9 mouse cellular contexts compared by ENCODE assay signal in the genomic region with DNA sequence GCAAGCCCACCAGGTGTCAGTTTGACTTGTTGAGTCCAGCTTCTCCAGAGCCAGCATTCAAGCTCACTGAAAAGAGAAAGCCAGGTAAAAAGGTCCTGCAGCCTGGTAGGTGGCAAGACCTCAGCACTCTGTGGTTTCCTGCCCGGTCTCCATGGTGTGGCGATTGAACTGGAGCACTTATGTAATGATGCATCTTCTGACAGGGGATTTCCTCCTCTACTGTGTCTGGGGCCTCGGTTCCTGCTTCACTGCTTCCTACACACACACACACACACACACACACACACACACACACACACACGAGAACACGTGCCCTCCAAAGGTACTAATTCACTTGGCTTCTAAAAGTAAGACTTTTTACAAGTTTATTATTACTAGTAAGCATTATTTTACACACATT. TPM values are rescaled to one million over a fixed set of nuclear protein-coding genes. Genes with fewer than 3 reads are reported as not detected.
DNase-seq lines count a peak whose midpoint lies in the region; ATAC-seq and TF ChIP-seq lines count a peak whose summit lies in the region.
"Had no signal": no experiment of that assay in that cellular context is flagged by ENCODE, and none has a peak within 500 bp of the region (broad histone marks: within the 10 kb centered on the region; RNA-seq: fewer than 3 reads in every experiment).

No protein-coding gene starts in this region.

- WGBS in hindbrain, embryonic 14.5 days: 82% methylated on average over 5 of the region's 5 CpGs
- WGBS in hindbrain, embryonic 10.5 days: 83% methylated on average over 5 of the region's 5 CpGs
- 49% methylated on average over 5 of the region's 5 CpGs for WGBS in intestine, postnatal 0 days

- no peaks in the 10 kb centered on the region for H3K27me3 ChIP-seq in hindbrain, embryonic 14.5 days (ENCODE audit: control insufficient read depth, insufficient read depth, low read length)
- no peaks in the 10 kb centered on the region; the same call in 1 of the 2 replicates for H3K27me3 ChIP-seq in hindbrain, embryonic 10.5 days (ENCODE audit: insufficient read depth, poor library complexity, severe bottlenecking)
- no peaks in the 10 kb centered on the region for H3K27me3 ChIP-seq in intestine, postnatal 0 days (replicated peaks; ENCODE audit: control insufficient read depth, insufficient read depth, low read length)

- no peak for DNase-seq in hindbrain, embryonic 14.5 days (ENCODE audit: low spot score)
- no peak for DNase-seq in hindbrain, embryonic 10.5 days (ENCODE audit: low spot score)
- no peak for DNase-seq in right cerebral cortex, postnatal 36 days (ENCODE audit: low spot score in 2 of 2)
- no peak for DNase-seq in right cerebral cortex, postnatal 14 days
- no peak for DNase-seq in left cerebral cortex, adult 8-10 months (ENCODE audit: low spot score in 2 of 2)

- peaks cover 20% of the 10 kb centered on the region for H3K4me1 ChIP-seq in hindbrain, embryonic 14.5 days (replicated peaks; ENCODE audit: control insufficient read depth, insufficient read depth, low read length)
- H3K4me1 ChIP-seq in hindbrain, embryonic 10.5 days (replicated peaks): peaks cover 40% of the 10 kb centered on the region
- peaks cover 27% of the 10 kb centered on the region for H3K4me1 ChIP-seq in brown adipose tissue, adult 24 weeks (ENCODE audit: control insufficient read depth, insufficient read depth, insufficient read length, low read length)
- peaks cover 16% of the 10 kb centered on the region; the same call in 1 of the 2 replicates for H3K4me1 ChIP-seq in intestine, postnatal 0 days (replicated peaks; ENCODE audit: control insufficient read depth, insufficient read depth, low read length)

- no peak overlapping the region for H3K4me3 ChIP-seq in hindbrain, embryonic 14.5 days (replicated peaks; ENCODE audit: low read length)
- no peak overlapping the region for H3K4me3 ChIP-seq in hindbrain, embryonic 10.5 days
- H3K4me3 ChIP-seq in brown adipose tissue, adult 24 weeks (ENCODE audit: insufficient read depth, low read depth, low read length): peak overlapping the region; percentile 33; the same call in 1 of the 2 replicates
- no peak overlapping the region for H3K4me3 ChIP-seq in intestine, postnatal 0 days (ENCODE audit: low read depth, low read length)

- TF ChIP-seq CTCF in intestine, postnatal 0 days (IDR thresholded peaks at IDR 0.05; ENCODE audit: low read depth): no peak

- H3K9me3 ChIP-seq in hindbrain, embryonic 14.5 days (ENCODE audit: control insufficient read depth, low read length): no peaks in the 10 kb centered on the region
- no peaks in the 10 kb centered on the region for H3K9me3 ChIP-seq in hindbrain, embryonic 10.5 days
- H3K9me3 ChIP-seq in intestine, postnatal 0 days (ENCODE audit: control insufficient read depth): no peaks in the 10 kb centered on the region
- H3K9me3 ChIP-seq: midbrain, embryonic 12.5 days had no signal

- ATAC-seq in hindbrain, embryonic 14.5 days (ENCODE audit: low FRiP score): no peak
- ATAC-seq in intestine, postnatal 0 days: no peak
- peak; percentile 43 for ATAC-seq in megakaryocyte, adult 5-6 weeks (ENCODE audit: poor library complexity, severe bottlenecking)

- H3K9ac ChIP-seq in hindbrain, embryonic 14.5 days: 0 out of 2 replicates have a peak overlapping the region, but pooled peaks have one; percentile 24
- H3K9ac ChIP-seq in intestine, postnatal 0 days (ENCODE audit: low read depth, low read length): no peak overlapping the region
- H3K9ac ChIP-seq: midbrain, embryonic 12.5 days had no signal

- H3K36me3 ChIP-seq in hindbrain, embryonic 14.5 days (replicated peaks; ENCODE audit: control insufficient read depth, insufficient read depth): no peaks in the 10 kb centered on the region
- H3K36me3 ChIP-seq in hindbrain, embryonic 10.5 days: peaks cover 7% of the 10 kb centered on the region; the same call in 1 of the 2 replicates
- no peaks in the 10 kb centered on the region for H3K36me3 ChIP-seq in intestine, postnatal 0 days (ENCODE audit: control insufficient read depth, insufficient read depth)
- H3K36me3 ChIP-seq: midbrain, embryonic 12.5 days had no signal

- no peak overlapping the region; the same call in 1 of the 2 replicates for H3K4me2 ChIP-seq in hindbrain, embryonic 14.5 days (replicated peaks)
- peak overlapping the region; percentile 71 for H3K4me2 ChIP-seq in intestine, postnatal 0 days (replicated peaks; ENCODE audit: low read depth)

- no peak overlapping the region for H3K27ac ChIP-seq in hindbrain, embryonic 14.5 days
- no peak overlapping the region for H3K27ac ChIP-seq in hindbrain, embryonic 10.5 days
- H3K27ac ChIP-seq in brown adipose tissue, adult 24 weeks (replicated peaks; ENCODE audit: low read depth, low read length): peak overlapping the region; percentile 49; the same call in 1 of the 2 replicates
- H3K27ac ChIP-seq in intestine, postnatal 0 days (ENCODE audit: low read depth, low read length): 0 out of 2 replicates have a peak overlapping the region, but pooled peaks have one; percentile 28
- H3K27ac ChIP-seq: midbrain, embryonic 12.5 days had no signal

RNA-seq across cellular contexts. Expression of gene Susd6, which starts 2.6 kb away (rescaled TPM):
- 12.5 and 14.8 TPM in 2 replicates for polyA plus RNA-seq in hindbrain, embryonic 14.5 days (2014; fragmentation: Nextera tagmentation; extraction: Ambion mirVana)
- 15.6 and 15.9 TPM in 2 replicates for polyA plus RNA-seq in hindbrain, embryonic 10.5 days (2016; fragmentation: Nextera tagmentation; extraction: Ambion mirVana)
- polyA plus RNA-seq in brown adipose tissue, adult 24 weeks (2012; ENCODE audit: insufficient read depth, insufficient read length, missing spikeins): 12.1 and 13.8 TPM in 2 replicates
- polyA plus RNA-seq in intestine, postnatal 0 days (2015; fragmentation: Nextera tagmentation; extraction: Ambion mirVana): 16.9 and 17.6 TPM in 2 replicates
- 26.8 and 26.9 TPM in 2 replicates for total RNA-seq in megakaryocyte, adult 5-6 weeks (2015)
- total RNA-seq in megakaryocyte, adult 5-6 weeks (2017): 37.1 and 38.3 TPM in 2 replicates
- 10 to 100 TPM; 34.7 to 38.2 (median 35.5) TPM for total RNA-seq in left cerebral cortex, adult 8-10 months (2022)

RNA-seq across cellular contexts. Expression of gene Ccdc177, which starts 32.4 kb away (rescaled TPM):
- polyA plus RNA-seq in hindbrain, embryonic 14.5 days (2014; fragmentation: Nextera tagmentation; extraction: Ambion mirVana): 4.6 and 5.2 TPM in 2 replicates
- polyA plus RNA-seq in hindbrain, embryonic 10.5 days (2016; fragmentation: Nextera tagmentation; extraction: Ambion mirVana): 1.5 and 2.4 TPM in 2 replicates
- polyA plus RNA-seq in brown adipose tissue, adult 24 weeks (2012; ENCODE audit: insufficient read depth, insufficient read length, missing spikeins): not detected in 2 replicates
- 0.03 and 0.10 TPM in 2 replicates for polyA plus RNA-seq in intestine, postnatal 0 days (2015; fragmentation: Nextera tagmentation; extraction: Ambion mirVana)
- total RNA-seq in megakaryocyte, adult 5-6 weeks (2015): not detected in 2 replicates
- not detected in 2 replicates for total RNA-seq in megakaryocyte, adult 5-6 weeks (2017)
- 10 to 100 TPM; 12.9 to 14.9 (median 13.8) TPM for total RNA-seq in left cerebral cortex, adult 8-10 months (2022)

Comparison
In these comparisons a context has a peak if more than half of its experiments do, and no peak if none do; other contexts are left out.
1. H3K27ac ChIP-seq: peak in brown adipose tissue, adult 24 weeks (single experiment) and intestine, postnatal 0 days (single experiment); none in hindbrain, embryonic 14.5 days (single experiment) and hindbrain, embryonic 10.5 days (single experiment).